Mouse (Mus musculus): ENCODE measurements around the gene Trpm3.

GRCm38 (mm10) chr19:22917345-22917735, 778.5 kb downstream of the Trpm3 start:
- TF ChIP-seq CTCF (IDR thresholded peaks at IDR 0.05; ENCODE audit: low read depth, low read length) (no peak), POLR2A (IDR thresholded peaks at IDR 0.05; ENCODE audit: extremely low read depth, insufficient read depth, low read length) (no peak)

Data from liver, adult 2 months (tissue).